Mouse (Mus musculus) CH12.LX (cell line): ENCODE results near the gene 4930438A08Rik.

Experiments used
- RCOR1 ChIP-seq: conservative IDR thresholded peaks from 2 replicates; pipeline ENCODE4 v1.6.1; 2012; ENCODE audit warnings: low read depth, mild to moderate bottlenecking, inconsistent platforms, low read length, improper control_type of control experiment
- SMC3 ChIP-seq: IDR thresholded peaks from 2 replicates; pipeline ENCODE4 v1.6.1; 2011; ENCODE audit warnings: low read depth, low read length, improper control_type of control experiment
- ZNF384 ChIP-seq: IDR thresholded peaks from 2 replicates; pipeline ENCODE4 v1.6.1; 2012; ENCODE audit warnings: low read depth, low read length, improper control_type of control experiment, inconsistent platforms

DNA sequence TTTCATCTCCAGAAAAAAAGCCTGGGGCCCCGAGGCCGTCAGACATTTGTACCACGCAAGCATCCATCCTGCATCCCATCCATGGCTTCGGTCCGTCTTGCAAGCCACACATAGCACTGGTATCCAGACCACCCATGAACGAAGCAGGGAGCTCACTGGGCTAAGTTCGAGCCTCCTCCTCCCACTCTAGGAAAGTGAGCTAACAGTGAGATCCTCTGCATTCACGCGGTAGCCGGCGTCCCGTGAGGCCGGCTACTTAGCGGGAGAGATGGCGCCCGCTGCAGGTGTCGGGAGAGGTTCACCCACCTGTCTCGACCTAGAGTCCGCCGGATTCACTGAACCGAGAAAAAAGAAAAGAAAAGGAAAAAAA lies 55.3 kb downstream of the 4930438A08Rik start:
- TF ChIP-seq SMC3, result no peak
- TF ChIP-seq ZNF384, result no peak
- TF ChIP-seq RCOR1, result no peak
